Mouse (Mus musculus) myocyte (in vitro differentiated cells): Measurements from ENCODE around the gene Jmjd1c.

Source experiments
- CEBPB ChIP-seq: IDR thresholded peaks from 2 replicates; pipeline ENCODE4 v1.6.1; 2011; ENCODE audit warnings: mild to moderate bottlenecking, moderate library complexity; ENCODE audit not compliant: poor library complexity, insufficient read depth, severe bottlenecking
- MYOD1 ChIP-seq, 3 experiments: IDR thresholded peaks; one replicate each; pipeline ENCODE4 v1.6.1; 2011; ENCODE audit warnings: control low read depth in 2 of 3, low read depth in 2 of 3, mild to moderate bottlenecking in 2 of 3, moderate library complexity in 1 of 3; ENCODE audit not compliant: insufficient read length in 2 of 3, control insufficient read depth in 1 of 3
- POLR2A ChIP-seq: IDR thresholded peaks from one replicate; pipeline ENCODE4 v1.6.1; 2011; ENCODE audit warnings: low read depth, mild to moderate bottlenecking, control low read depth, moderate library complexity; ENCODE audit not compliant: insufficient read length
- USF1 ChIP-seq: IDR thresholded peaks from one replicate; pipeline ENCODE4 v1.6.1; 2011; ENCODE audit warnings: low read depth, mild to moderate bottlenecking, control low read depth, moderate library complexity

- TF ChIP-seq MYOD1 (IDR thresholded peaks at IDR 0.05; ENCODE audit: control insufficient read depth in 1 of 3, insufficient read length in 2 of 3, low read depth in 2 of 3), result no peak
- no peak for TF ChIP-seq POLR2A
- no peak for TF ChIP-seq CEBPB
- TF ChIP-seq USF1, result no peak
Observed at GRCm38 (mm10) chr10:67111799-67112177, 15.9 kb downstream of the Jmjd1c start.
